Mouse (Mus musculus) testis, adult 2 months (tissue): ENCODE measurements at regions not wholly inside any gene's neighbourhood (a gene's known extent, or its start where the extent isn't known, plus 50 kb on each side); places are given as distances from the start of the nearest gene placed in this dataset.

Experiments
- CTCF ChIP-seq: fragments of 200-500 bp; IDR thresholded peaks from 2 replicates; pipeline ENCODE4 v1.5.1; 2012; ENCODE audit warnings: low read depth, mild to moderate bottlenecking, inconsistent platforms, low read length, moderate library complexity; ENCODE audit not compliant: control insufficient read depth, insufficient read depth, insufficient replicate concordance
- POLR2A ChIP-seq: fragments of 200-500 bp; IDR thresholded peaks from 2 replicates; pipeline ENCODE4 v1.6.1; 2012; ENCODE audit warnings: low read depth, mild to moderate bottlenecking, inconsistent platforms, low read length, moderate library complexity; ENCODE audit not compliant: control insufficient read depth

- TF ChIP-seq POLR2A: no peak
- TF ChIP-seq CTCF: no peak
Observed at GRCm38 (mm10) chr3:42040959-42041358, 298.5 kb downstream of the D3Ertd751e start.
